Mouse (Mus musculus) C2C12 (cell line): Measurements from ENCODE around the gene Gm6525.

Source experiments
- CEBPB ChIP-seq: IDR thresholded peaks from one replicate; pipeline ENCODE4 v1.6.1; 2011; ENCODE audit warnings: low read depth, mild to moderate bottlenecking, control low read depth, moderate library complexity
- CTCF ChIP-seq: IDR thresholded peaks from one replicate; pipeline ENCODE4 v1.5.1; 2011; ENCODE audit not compliant: control insufficient read depth, insufficient read depth, insufficient read length
- MAX ChIP-seq: IDR thresholded peaks from one replicate; pipeline ENCODE4 v1.6.1; 2011; ENCODE audit warnings: mild to moderate bottlenecking, control low read depth

- TF ChIP-seq CTCF (no peak), MAX (no peak), CEBPB (no peak)
These were observed 7.2 kb downstream of the Gm6525 start for GRCm38 (mm10) chr3:84181102-84181501.
